Mouse (Mus musculus): ENCODE data around the gene Pdzd2.

Pdzd2 gene

GRCm38 (mm10) chr15:12667760-12668520, 71.8 kb downstream of the Pdzd2 start:
- DNase-seq (ENCODE audit: low spot score), result no peak

DNA sequence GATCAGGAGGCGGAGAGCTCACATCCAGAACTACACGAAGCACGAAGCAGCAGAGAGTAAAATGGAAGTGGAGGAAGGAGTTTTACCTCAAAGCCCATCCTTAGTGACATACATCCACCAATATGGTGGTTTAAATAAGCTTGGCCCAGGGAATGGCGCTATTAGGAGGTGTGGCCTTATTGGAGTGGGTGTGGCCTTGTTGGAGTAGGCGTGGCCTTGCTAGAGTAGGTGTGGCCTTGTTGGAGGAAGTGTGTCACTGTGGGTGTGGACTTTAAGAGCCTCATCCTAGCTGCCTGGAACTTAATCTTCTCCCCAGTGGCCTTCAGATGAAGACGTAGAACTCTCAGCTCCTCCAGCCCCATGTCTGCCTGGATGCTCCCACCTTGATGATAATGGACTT, 73.8 kb downstream of the Pdzd2 start:
- no peak for DNase-seq (ENCODE audit: low spot score)

- no peak for DNase-seq (ENCODE audit: low spot score)
Observed at GRCm38 (mm10) chr15:12663351-12663750, 76.4 kb downstream of the Pdzd2 start.

DNA sequence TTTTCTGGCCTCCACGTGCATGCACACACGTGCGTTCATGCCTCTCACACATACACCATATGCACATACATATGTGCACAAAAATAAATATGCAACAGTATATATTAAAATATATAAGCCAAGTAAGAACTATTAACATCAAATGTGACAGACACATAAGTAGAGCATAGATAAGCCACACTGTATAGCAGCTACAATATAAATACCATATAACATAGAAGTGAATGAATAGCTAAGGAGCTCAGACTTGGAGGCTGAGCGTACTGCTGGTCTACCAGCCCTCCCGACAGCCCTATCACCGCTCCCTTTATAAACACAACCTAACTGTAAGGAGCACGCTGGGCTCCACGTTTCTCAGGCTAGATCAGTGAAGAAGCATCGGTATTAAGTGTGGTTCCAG, 79.4 kb downstream of the Pdzd2 start:
- no peak for DNase-seq (ENCODE audit: low spot score)

DNA sequence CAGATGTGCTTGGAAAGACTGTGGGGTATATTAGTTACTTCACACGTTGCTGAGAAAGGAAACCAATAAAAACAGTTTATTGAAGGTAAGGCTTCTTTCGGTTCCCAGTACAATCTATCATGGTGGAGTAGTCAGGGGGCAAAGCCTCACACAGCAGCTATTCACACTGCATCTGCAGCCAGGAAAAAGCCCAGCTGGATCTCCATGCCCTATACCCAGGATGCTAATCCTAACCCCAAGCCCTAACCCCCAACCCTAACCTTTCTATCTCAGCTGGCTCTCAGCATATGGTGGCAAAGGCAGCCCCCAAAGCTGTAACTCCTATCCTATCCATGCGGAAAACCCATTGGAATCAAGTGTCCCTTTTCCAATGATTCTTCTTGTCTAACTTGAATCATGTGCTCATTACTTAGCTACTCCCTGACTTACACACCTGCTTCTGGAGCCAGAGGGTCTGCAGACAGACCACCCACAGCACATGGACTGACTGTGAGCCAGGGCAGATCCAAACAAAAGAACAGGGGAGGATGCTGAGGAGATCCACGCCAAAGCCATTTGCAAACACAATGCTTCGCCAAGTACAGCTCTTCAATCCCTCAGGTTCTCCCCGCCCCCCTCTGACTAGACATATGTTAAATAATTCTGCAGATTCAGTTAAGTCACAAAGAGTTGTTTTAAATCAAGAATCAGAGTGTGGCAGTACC, 83.6 kb downstream of the Pdzd2 start:
- no peak for DNase-seq (ENCODE audit: low spot score)

GRCm38 (mm10) chr15:12655316-12655715, 84.4 kb downstream of the Pdzd2 start:
- no peak for DNase-seq (ENCODE audit: low spot score)

DNA sequence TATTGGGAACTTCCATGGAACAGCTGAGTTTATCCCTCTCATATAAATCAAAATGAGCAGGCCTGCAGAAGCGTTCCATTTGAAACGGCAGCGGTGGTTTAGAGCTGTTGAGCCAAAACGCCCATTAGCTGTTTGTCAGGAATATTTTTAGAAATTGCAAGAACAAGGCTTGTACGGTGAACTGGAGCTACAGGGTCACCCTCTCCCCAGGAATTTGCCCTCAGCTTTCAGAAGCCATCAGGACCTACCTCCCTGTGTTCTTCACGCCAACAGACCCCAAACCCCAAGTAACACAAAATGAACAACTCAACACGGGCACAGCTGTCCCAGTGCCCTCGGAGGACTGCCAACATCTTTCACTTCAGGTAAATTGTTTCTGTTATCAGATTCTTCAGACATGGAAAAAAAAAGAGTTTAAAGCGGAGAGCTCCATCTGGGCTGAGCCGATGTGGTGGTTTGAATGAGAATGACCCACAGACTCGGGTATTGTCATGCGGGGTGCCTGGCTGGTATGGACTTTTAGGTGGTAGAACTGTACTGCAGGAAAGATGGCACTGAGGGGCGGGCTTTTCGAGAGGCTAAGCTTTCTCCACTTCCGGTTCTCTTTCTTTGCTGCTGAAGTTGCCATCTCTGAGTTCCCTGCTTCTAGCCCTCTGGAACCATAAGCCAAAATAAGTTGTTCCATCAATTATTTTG, 87.2 kb downstream of the Pdzd2 start:
- no peak for DNase-seq (ENCODE audit: low spot score)

DNA sequence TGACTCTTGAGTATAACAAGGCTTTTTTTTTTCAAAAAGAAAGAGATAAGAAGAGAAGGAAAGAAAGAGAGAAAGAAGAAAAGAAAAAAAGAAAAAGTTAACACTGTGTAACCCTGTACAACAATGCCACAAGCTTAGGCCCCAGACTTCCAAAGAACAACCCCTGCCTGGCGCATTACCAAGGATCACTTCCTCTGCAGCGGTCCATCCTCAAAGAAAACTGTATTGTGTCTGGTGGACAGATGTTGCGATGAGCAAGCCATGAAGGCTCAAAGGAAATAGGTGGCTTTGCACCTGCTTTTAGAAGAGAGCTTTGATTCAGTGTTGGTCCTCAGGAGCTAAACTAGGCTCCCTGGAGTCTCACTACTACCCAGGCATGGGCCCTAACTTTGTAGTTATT, 89.5 kb downstream of the Pdzd2 start:
- no peak for DNase-seq (ENCODE audit: low spot score)

GRCm38 (mm10) chr15:12649674-12650073, 90.0 kb downstream of the Pdzd2 start:
- no peak for DNase-seq (ENCODE audit: low spot score)

DNA sequence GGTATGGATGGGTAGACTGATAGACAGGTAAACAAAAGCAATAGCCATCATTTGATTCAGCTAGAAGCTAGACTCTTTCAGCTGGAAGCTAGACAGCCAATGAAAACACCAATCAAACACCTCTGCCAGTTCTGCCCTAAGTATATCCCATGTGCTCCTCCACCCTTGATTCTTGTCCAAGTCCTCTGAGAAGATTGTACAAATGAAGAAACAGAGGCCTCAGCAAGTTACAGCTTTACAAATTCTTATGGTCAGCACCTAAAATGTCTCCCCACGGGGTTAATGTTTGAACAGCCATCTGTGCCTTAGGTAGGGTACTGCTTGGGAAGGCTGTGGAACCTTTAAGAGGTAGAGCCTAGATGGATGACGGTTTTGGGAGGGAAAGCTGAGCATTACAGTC, 90.6 kb downstream of the Pdzd2 start:
- DNase-seq (ENCODE audit: low spot score), result no peak

DNA sequence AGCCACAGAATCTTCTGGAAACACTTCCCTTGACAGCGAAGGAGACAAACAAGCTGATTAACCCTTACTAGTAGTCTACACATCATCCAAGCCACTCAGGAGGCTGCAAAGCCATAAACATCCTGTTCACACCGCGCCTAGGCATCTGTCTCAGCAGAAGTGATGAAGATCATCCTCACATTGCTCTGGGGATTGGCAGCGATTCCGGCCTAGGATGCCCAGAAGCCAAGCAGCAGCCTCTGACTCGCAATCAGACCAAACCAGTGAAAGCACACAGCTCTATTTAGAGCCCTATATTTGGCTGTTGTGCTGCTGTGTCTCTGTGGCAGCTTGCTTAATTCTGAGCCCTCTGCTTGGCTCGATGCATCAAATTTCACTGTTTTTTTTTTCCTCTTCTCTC, 99.0 kb downstream of the Pdzd2 start:
- no peak for DNase-seq (ENCODE audit: low spot score)

DNA sequence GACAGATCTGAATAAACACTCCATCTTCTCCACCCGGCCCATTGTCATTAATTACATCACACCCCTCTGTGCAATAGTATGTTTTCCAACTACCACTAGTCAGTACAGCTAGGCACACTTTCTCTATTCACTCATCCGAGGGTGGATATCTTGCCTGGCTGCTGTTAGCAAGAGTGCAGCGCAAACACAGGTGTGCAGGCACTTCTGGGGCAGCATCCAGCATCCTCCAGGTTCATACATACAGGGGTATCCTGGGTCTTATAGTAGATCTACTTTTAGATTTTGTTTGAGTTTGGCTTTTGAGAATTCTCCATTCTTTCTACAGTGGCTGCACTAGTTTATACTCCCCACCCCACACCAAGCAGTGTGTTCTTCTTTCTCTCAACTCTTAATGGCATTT, 99.9 kb downstream of the Pdzd2 start:
- DNase-seq (ENCODE audit: low spot score), result no peak

DNA sequence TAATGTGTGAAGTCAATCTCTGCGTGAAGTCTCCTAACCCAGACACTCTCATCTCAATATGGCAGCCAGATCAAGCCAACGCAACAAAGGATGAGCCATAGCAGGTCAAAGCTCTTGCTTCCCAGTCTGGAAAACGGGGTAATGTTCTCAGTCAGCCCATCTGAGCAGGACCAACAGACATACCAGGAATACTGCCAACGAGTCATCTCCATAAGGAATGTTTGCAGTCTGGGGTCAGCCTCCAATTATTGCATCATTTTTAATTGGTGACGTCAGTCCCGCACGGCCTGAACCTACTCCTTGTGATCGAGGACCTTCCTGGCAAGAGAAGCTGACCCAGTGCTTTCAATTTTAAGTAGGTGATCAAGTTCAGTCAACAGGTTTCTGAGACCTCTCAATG, 100.5 kb downstream of the Pdzd2 start:
- no peak for DNase-seq (ENCODE audit: low spot score)

GRCm38 (mm10) chr15:12638370-12639030, 101.2 kb downstream of the Pdzd2 start:
- no peak for DNase-seq (ENCODE audit: low spot score)

DNA sequence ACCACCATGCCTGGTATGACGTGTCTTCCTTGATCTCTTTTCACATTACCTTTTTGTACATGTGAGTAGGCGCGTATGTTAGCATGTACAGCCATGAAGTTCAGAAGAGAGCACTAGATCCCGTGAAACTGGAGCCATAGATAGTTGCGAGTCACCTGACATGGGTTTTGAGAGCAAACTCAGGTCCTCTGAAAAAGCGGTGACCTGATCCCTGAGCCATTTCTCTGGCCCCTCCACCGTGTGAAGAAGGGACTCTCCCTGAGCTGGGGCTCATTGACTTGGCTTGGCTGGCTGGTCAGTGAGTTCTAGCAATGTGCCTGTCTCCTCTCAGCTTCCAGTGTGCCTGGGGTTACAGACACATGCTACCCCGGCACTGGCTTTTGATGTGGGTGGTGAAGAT, 102.2 kb downstream of the Pdzd2 start:
- no peak for DNase-seq (ENCODE audit: low spot score)

- DNase-seq (ENCODE audit: low spot score), result no peak
Observed at GRCm38 (mm10) chr15:12636386-12636785, 103.3 kb downstream of the Pdzd2 start.

- no peak for DNase-seq (ENCODE audit: low spot score)
Observed at GRCm38 (mm10) chr15:12634921-12635320, 104.8 kb downstream of the Pdzd2 start.

DNA sequence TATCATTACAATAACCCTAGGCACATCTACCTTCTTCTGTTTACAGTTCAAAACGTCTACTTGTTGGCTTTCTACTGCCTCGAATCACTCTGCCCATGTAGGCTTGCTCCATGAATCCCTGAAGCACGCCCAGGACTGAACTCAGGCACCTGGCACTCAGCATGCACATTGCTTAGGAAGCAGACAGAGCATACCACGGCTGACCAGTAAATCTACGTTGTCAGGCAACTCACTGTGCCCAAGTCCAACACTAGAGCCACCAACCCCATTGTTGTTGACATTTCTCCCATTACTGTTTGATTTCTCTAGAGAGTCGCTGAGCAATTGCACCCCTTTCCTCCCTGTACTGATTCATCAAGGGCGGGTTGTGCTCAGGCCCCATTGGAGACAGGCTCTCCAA, 110.6 kb downstream of the Pdzd2 start:
- no peak for DNase-seq (ENCODE audit: low spot score)

DNA sequence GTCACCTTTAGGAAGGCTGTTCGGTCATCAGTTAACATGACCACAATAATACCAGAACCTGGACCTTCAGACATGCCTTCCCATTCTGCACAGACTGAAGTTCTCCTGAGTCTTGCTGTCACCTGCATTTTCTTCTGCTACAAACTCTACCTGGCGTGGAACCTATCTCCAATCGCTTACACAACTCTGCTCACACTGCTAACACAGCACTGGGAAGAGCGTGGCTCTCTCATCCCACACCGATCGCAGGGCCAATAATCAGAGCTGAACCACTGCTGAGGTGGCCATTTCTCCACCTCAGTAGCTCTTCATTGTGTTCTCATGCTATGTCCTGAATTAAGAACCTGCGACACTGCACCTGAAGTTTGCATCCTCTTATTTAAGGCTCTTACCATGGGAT, 111.3 kb downstream of the Pdzd2 start:
- DNase-seq (ENCODE audit: low spot score), result no peak

- no peak for DNase-seq (ENCODE audit: low spot score)
Observed at GRCm38 (mm10) chr15:12626930-12627329, 112.8 kb downstream of the Pdzd2 start.

DNA sequence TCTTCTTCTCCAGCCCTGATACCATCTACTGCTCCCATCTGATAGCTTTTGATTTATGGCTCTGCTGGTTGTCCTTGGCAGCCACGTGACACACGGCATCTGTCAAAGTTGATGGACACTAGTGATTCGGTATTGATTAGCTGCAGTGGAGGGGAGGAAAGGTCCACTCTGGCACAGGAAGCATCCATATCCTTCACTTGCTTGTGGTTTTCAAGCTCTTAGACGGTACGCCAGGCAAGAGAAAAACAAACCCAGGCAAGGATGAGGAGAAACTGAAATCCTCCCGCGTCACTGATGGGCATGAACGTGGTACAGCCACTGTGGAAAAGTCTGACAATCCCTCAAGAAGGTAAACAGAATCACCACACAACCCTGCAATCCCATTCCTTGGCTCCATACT, 113.6 kb downstream of the Pdzd2 start:
- DNase-seq (ENCODE audit: low spot score), result no peak

- DNase-seq (ENCODE audit: low spot score), result no peak
Observed at GRCm38 (mm10) chr15:12625524-12625923, 114.2 kb downstream of the Pdzd2 start.

- no peak for DNase-seq (ENCODE audit: low spot score)
Observed at GRCm38 (mm10) chr15:12623521-12623920, 116.2 kb downstream of the Pdzd2 start.
